Mouse (Mus musculus): ENCODE data around the gene Sel1l3. TPM values are rescaled to one million over a fixed set of nuclear protein-coding genes. Genes with fewer than 3 reads are reported as not detected.
A peak's percentile ranks its signal among the peaks of the same experiment; 100 is the strongest.

The Sel1l3 gene
- total RNA-seq, 2 experiments from 2014 or later = not detected

- ATAC-seq (replicated peaks; ENCODE audit: poor library complexity, severe bottlenecking) = no peak
Measured at GRCm38 (mm10) chr5:53214801-53215200, 1.1 kb upstream of the Sel1l3 start.

- no peak for ATAC-seq (replicated peaks; ENCODE audit: poor library complexity, severe bottlenecking)
Measured at GRCm38 (mm10) chr5:53214362-53214761, 635 bp upstream of the Sel1l3 start.

GRCm38 (mm10) chr5:53212782-53213710 is 681 bp downstream of the Sel1l3 start:
- peak; percentile 31 for ATAC-seq (replicated peaks; ENCODE audit: poor library complexity, severe bottlenecking)

GRCm38 (mm10) chr5:53212087-53212781 is 1.5 kb downstream of the Sel1l3 start:
- ATAC-seq (replicated peaks; ENCODE audit: poor library complexity, severe bottlenecking) = peak; percentile 62

- ATAC-seq (replicated peaks; ENCODE audit: poor library complexity, severe bottlenecking) = no peak
Measured at GRCm38 (mm10) chr5:53211241-53211640, 2.5 kb downstream of the Sel1l3 start.

- ATAC-seq (replicated peaks; ENCODE audit: poor library complexity, severe bottlenecking) = no peak
Measured at GRCm38 (mm10) chr5:53210481-53210880, 3.2 kb downstream of the Sel1l3 start.

- ATAC-seq (replicated peaks; ENCODE audit: poor library complexity, severe bottlenecking) = no peak
Measured at GRCm38 (mm10) chr5:53209773-53210172, 4.0 kb downstream of the Sel1l3 start.

GRCm38 (mm10) chr5:53208731-53209130 is 5.0 kb downstream of the Sel1l3 start:
- ATAC-seq (replicated peaks; ENCODE audit: poor library complexity, severe bottlenecking) = no peak

- no peak for ATAC-seq (replicated peaks; ENCODE audit: poor library complexity, severe bottlenecking)
Measured at GRCm38 (mm10) chr5:53206575-53206974, 7.2 kb downstream of the Sel1l3 start.

- no peak; the same call in 1 of the 2 replicates for ATAC-seq (replicated peaks; ENCODE audit: poor library complexity, severe bottlenecking)
Measured at GRCm38 (mm10) chr5:53202748-53203147, 11.0 kb downstream of the Sel1l3 start.

GRCm38 (mm10) chr5:53200825-53201224 is 12.9 kb downstream of the Sel1l3 start:
- ATAC-seq (replicated peaks; ENCODE audit: poor library complexity, severe bottlenecking) = no peak

GRCm38 (mm10) chr5:53198408-53198807 is 15.3 kb downstream of the Sel1l3 start:
- no peak for ATAC-seq (replicated peaks; ENCODE audit: poor library complexity, severe bottlenecking)

- ATAC-seq (replicated peaks; ENCODE audit: poor library complexity, severe bottlenecking) = no peak
Measured at GRCm38 (mm10) chr5:53196387-53197088, 17.2 kb downstream of the Sel1l3 start.

GRCm38 (mm10) chr5:53194841-53195240 is 18.9 kb downstream of the Sel1l3 start:
- peak; percentile 92 for ATAC-seq (replicated peaks; ENCODE audit: poor library complexity, severe bottlenecking)

- peak; percentile 81 for ATAC-seq (replicated peaks; ENCODE audit: poor library complexity, severe bottlenecking)
Measured at GRCm38 (mm10) chr5:53194421-53194820, 19.3 kb downstream of the Sel1l3 start.

GRCm38 (mm10) chr5:53193092-53194030 is 20.4 kb downstream of the Sel1l3 start:
- no peak for ATAC-seq (replicated peaks; ENCODE audit: poor library complexity, severe bottlenecking)

GRCm38 (mm10) chr5:53188608-53189007 is 25.1 kb downstream of the Sel1l3 start:
- ATAC-seq (replicated peaks; ENCODE audit: poor library complexity, severe bottlenecking) = peak; percentile 88

GRCm38 (mm10) chr5:53187245-53187644 is 26.5 kb downstream of the Sel1l3 start:
- no peak for ATAC-seq (replicated peaks; ENCODE audit: poor library complexity, severe bottlenecking)

- no peak for ATAC-seq (replicated peaks; ENCODE audit: poor library complexity, severe bottlenecking)
Measured at GRCm38 (mm10) chr5:53185803-53186202, 27.9 kb downstream of the Sel1l3 start.

GRCm38 (mm10) chr5:53179965-53180364 is 33.8 kb downstream of the Sel1l3 start:
- ATAC-seq (replicated peaks; ENCODE audit: poor library complexity, severe bottlenecking) = no peak
